Mouse (Mus musculus) lung, postnatal 0 days (tissue): ENCODE data around the gene Lrrc8a.

Experiments
- CTCF ChIP-seq: IDR thresholded peaks from 2 replicates; pipeline ENCODE4 v1.5.1; 2016; ENCODE audit warnings: antibody characterized with exemption, mild to moderate bottlenecking
- EP300 ChIP-seq: IDR thresholded peaks from 2 replicates; pipeline ENCODE4 v1.6.1; 2016; ENCODE audit warnings: antibody characterized with exemption, mild to moderate bottlenecking, control low read depth

GRCm38 (mm10) chr2:30283193-30283592 lies 45.7 kb downstream of the Lrrc8a start:
- TF ChIP-seq CTCF = no peak
- TF ChIP-seq EP300 = no peak
